Mouse (Mus musculus): ENCODE data around the gene Ap2a1.

GRCm38 (mm10) chr7:44877833-44878232, 51.5 kb downstream of the Ap2a1 start:
- TF ChIP-seq POLR2A (IDR thresholded peaks at IDR 0.05; ENCODE audit: low read depth, low read length): no peak
- no peak for TF ChIP-seq CTCF (IDR thresholded peaks at IDR 0.05; ENCODE audit: extremely low read depth, insufficient read depth, insufficient read length, insufficient replicate concordance)
